Mouse (Mus musculus) urinary bladder, postnatal 25 days (tissue): ENCODE measurements around the gene Tbce.
"Not testable (repeated sequence)": the region's sequence is repeated elsewhere in the genome, so short reads cannot be mapped to it uniquely, and the experiment has no call there.

Source experiments
- DNase-seq: peaks from one replicate; pipeline ENCODE4 v3.0.0; 2022; ENCODE audit warnings: low spot score

Gene Tbce

DNA sequence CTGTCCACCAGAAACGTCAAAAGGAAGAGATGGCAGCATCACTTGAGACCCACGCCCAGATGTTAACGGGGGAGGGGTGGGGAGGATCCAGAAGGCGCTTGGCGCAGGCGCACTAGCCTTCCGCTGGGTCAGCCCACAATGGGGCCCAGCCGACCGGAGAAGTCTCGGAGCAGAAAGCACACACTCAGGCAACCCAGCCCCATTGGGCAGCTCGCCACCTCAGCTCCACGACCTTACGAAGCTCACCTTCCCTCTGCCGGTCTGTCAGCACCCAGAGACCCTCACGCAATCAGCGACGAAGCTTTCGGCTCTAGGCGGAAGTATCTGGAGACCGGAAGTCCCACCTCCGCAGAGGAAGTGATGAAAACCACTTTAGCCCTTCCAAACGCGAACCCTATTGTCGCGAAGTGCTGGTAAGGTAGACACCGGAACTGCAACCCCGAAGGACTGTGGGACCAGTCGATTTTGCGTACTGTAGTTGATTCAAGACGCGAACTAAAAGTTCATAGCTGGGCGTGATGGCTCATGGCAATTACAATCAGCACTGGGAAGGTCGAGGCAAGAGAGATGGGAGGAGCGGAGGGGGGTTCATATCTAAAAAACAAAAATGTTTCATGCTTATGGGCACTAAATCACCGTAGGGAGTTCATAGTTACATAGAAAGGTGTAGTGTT, at the start of gene Tbce:
Gene Tbce, minus strand, starts transcription at position 347 of the 674 bp plus-strand sequence.
- DNase-seq: peak; percentile 83

DNA sequence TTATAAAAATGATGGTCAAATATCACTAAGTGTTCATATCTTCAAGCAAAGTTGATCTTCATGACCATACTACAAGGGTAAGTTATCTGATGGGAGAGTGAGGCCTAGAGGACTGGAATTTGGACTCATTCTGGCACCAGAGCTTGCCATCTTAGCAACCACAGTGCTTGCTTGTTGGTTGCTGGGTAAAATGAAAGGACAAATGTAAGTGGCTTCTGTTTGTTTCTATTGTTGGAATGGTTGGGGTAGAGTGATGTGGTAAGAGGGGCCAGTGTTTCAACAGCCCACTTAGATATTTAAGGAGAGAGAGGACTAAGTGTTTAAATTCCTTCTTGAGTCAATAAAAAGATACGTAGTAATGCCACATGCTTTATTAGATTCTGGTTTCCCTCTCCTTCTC, 49.2 kb upstream of the Tbce start:
- DNase-seq: no peak

DNA sequence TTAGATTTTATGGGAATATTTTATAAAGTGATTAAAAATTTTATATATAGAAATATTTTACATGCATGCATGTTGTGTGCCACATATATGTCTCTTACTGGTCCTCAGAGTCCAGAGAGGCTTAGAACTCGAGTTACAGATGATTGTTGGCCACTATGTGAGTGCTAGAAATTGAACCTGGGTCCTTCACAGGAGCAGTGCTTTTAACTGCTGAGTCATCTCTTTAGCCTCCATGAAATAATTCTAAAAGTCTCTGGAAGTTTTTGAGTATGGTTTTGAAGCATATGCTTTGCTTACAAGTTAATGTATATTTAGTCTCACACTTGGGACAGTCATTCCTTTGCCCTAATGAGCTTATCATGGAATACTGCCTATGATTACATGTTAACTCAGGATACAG, 35.9 kb upstream of the Tbce start:
- DNase-seq: no peak

DNA sequence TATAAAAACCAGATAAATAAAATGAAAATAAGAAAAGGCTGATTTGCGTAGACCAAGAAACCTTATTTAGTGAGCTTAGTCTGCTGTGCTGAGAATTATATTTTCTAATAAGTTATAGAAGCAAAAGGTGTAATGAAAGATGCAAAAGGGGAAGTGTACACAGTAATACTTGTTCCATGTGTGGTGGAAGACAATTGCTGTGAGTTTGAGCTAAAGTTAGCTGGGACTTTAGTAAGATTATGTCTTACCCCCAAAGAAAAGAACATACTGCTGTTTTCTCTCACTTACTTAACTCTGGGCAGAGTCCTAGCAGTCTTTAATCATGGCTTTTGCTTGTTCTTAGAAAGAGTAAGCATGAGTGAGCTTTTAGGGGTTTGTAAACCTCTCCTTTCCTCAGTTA, 34.9 kb upstream of the Tbce start:
- no peak for DNase-seq

DNA sequence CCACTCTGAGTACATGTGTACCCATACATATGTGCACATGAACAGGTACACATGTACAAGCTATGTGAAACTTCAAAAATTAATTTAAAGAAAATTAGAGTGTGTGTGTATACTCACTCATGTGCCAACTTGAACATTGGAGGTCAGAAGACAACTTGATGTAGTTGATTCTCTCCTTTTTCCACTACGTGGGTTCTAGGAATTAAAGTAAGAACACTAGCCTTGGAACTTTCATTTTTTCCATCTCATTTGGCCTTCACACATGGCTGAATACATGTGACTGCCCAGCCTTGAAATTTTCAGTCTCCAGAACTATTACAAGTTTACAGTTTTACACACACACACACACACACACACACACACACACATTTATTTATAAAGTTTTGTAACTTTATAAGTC, 29.9 kb upstream of the Tbce start:
- DNase-seq: no peak

DNA sequence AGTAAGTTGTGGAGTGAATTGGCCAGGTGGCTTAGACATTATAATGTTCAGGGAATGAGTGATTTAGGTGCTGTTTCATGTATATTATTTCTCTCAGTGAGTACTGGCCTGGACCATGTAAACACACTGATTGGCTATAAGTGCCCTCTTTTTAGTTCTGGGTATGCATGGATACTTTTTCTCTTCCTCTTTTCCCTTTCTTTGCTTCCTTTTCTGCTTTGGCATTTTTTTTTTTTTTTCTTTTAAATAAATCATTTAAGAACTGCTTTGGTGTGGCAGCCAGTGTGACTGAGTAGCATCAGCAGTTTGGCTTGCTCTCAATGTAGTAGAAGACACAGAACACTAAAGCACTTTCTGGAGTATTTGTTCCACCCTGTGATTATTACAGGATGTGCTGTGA, 28.6 kb upstream of the Tbce start:
- DNase-seq: no peak

DNA sequence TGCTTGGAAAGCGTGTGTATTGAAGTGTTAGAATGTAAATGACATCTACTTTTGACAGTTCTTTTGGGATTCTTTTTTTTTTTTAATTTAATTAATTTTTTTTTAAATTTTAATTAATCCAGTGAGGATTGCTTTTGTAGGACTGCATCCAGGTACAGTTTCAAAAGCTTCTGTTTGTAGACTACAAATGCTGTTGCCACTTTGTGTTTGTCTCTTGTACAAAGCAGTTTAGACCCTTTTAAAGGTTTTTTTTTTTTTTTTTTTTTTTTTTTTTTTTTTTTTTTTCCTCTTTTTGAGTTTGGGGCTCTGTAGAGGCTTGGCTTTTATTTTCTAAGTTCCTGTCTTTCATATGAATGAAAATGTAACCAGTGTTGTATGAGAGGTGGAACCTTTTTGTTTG, 26.3 kb upstream of the Tbce start:
- DNase-seq: no peak

DNA sequence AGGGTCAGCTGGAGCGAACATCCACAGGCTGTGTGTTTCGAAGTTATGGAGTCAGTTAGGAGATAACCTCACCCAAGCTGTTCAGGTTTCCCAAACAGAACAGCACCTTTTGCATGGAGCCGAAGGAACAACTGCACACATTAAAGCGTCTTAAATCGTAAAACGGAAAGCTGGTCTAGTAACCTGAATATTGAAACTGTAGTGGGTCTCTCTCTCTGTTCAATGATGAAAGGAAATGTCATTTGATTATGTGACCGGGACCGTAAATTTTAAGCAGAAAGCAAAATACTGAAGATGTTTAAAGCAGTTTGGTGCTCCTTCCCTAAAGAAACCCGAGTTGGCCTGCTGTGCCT, 25.6 kb upstream of the Tbce start:
- no peak for DNase-seq

DNA sequence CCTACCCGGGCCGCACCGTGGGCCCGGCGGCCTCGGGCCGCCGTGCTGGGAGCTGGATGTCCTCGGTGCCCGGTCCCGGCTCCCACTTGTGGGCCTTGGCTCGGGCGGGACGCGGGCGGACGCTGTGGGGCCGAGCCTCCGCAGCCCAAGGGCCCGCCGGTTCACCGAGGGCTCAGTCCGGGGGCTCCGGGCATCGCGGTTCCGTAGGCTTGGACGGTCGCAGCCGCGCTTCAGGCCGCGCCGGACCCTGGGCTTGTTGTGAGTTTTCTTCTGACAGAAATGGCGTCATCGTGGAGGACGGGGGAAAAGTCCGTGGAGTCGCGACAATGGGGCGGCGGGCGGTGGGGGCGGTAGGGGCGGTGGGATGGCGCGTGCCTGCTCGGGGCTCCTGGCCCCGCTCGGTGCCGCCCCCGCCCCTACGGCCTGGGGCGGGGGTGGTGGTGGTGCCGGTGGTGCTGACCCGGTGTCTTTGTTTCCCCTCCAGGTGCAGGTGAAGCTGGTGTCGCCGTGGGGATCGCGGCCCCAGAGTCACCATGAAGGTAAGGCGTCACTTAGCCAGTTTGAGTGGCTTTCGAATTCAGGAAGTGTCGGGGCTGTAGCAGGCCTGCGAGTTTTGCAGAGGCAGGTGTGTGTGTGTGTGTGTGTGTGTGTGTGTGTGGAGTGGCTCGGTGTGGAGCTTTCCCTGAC, 25.0 kb upstream of the Tbce start:
- peak; percentile 35 for DNase-seq

DNA sequence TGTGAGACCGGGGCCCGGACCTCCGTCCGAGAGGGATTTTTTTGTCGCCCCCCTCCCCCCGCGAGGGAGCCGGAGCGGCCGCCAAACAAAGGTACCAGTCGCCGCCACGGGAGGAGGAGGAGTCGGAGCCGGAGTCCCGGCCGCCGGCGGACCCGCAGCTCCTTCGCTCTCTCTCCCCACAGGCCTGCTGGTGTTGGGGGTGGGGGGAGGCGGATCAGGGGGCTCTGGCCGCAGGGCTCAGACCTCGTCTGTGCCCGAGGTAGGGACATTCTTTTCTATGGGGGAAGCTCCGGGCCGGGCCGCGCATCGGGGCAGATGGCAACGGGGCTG, 24.5 kb upstream of the Tbce start:
- no peak for DNase-seq

DNA sequence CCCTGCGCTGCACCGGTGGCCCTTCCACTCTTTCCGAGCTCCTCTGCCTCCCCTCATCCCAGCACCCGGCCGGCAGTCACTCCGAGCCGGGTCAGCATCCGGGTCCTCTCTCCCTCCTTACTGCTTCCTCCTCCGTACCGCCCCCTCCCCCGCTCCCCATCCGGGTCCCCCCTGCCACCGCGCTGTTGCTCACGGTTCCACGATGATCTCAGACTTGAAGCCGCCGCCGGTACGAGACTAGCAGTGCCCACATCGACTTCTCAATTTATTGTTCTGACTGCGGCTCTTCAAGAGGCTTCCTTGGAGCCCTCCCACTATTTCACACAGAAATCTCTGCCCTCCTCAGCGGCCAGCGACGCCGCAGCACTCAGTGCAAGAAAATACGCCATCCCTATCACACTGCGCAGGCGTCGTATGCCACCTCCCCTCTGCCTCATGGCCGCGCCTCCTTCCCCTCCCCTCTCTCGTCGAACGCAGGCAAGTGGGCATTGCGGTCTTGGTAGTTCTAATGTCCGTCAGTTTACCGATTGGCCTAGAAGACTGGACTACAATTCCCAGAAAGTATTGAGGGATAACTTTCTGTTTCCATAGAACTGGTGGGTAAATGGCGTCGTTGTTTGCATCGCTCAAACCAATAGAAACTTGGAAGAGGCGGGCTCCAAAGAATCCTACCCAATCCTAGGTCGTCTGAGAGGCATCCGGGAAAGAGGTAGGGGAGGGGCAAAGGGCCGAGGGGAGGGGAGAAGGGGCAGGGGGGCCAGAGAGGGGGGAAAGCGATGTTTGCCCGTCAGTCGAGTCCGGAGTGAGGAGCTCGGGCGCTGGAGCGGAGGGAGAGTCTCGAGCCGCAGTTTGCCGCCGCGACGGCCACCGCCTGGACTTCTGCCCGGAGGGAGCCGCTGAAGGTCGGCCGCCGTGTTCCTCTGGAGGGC, 23.8 kb upstream of the Tbce start, which contains the start of the genes Arid4b and Ggps1:
Gene Arid4b, plus strand, starts transcription at position 220 of the 929 bp plus-strand sequence.
Gene Ggps1, minus strand, starts transcription at position 476 of the 929 bp plus-strand sequence.
- DNase-seq: peak; percentile 83

DNA sequence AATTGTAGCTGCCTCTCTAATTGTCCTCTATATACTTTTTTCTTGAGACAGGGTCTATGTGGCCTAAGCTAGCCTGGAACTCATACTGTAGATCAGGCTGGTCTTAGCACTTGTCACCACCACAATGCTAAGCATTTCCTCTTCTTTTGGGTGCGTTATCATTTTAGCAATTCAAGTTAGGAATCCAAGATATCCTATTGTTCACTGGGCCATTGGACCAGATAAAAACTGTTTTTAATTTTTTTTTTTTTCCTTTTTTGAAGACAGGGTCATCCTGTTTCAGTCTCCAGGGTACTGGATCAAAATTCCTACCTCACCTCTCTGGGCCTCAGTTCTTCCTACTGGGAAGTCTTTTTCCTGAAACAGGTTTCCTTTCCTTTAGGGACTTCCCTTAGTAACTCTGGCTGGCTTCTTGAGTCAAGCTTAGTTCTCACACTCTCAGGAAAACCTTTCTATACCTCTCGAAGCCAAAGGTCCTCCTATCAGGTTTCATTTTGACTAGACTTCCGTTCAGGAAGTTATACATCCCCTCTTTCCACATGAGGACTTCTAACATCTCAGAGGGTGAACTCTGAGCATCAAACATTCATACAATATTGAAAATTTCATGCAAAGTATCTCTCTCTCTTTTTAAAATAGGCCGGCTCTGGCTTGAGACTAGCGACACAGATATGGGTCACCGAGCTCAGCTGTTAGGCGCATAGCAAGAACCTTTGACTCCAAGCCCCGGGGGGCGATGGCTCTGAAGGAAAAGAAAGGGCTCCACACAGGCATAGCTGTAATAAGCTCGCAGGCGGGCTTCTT, 23.0 kb upstream of the Tbce start:
- DNase-seq: no peak

DNA sequence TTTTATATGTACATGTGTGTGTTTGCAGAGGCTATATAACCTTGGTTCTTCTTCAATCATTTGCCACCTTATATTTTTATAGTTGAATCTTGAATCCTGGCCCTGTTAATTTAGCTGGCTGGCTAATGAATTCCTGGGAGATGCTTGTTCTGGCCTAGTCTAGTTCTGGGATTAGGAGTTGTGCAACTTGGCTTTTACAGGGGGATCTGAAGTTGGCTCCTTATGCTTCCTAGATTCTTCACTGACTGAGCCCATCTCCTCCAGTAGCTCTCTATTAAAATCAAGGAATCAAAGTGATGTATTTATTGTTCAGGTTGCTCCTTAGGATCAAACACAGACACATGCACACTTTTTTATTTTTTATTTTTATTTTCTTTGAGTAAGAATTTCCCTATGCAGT, 20.1 kb upstream of the Tbce start:
- DNase-seq: no peak

DNA sequence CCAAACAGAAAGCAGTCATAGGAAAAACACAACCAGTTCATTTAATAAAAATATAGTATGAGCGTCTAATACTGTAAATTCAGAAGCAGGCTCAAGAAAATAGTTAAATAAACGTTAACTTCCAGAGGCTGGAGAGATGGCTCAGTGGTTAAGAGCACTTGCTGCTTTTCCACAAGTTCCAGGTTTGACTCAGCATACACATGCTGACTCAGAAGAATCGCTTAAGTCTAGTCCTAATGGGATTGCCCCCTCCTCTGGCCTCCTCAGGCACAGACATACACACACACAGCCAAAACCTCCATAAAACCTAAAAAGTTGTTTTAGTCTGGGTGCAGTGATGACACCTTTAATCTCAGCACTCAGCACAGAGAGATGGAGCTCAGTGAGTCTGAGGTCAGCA, 17.4 kb upstream of the Tbce start:
- no peak for DNase-seq

DNA sequence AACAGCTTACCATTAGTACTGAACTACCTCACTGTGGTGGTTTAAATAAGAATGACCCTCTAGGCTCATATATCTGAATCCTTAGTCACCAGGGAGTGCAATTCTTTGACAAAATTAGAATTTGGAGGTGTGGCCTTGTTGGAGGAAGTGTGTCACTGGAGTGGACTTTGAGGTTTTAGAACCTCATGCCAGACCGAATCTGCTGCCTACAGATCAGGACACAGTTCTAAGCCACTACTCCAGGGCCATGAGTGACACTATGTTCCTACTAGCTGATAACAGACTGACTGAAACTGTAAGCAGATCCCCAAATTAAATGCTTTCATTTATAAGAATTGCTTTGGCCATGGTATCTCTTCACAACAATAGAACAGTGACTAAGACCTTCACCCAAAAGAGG, 10.4 kb upstream of the Tbce start:
- no peak for DNase-seq

DNA sequence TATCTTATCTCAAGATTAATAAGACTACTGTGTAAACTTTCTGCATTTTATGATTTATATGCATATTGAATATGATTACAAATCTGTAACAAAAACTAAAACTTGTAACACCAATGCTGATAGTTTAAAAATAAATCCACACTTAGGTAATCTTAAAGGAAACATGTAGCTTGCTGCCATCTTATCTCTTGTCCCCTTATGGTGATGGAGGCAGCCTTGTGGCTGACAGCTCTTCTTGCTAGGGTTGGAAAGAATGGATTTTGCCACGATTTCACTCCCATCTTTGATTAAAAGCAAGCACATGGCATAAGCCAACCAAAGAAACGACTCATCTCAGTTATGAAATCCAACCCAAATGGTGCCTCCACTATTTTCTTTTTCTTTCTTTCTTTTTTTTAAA, 5.1 kb upstream of the Tbce start:
- no peak for DNase-seq

DNA sequence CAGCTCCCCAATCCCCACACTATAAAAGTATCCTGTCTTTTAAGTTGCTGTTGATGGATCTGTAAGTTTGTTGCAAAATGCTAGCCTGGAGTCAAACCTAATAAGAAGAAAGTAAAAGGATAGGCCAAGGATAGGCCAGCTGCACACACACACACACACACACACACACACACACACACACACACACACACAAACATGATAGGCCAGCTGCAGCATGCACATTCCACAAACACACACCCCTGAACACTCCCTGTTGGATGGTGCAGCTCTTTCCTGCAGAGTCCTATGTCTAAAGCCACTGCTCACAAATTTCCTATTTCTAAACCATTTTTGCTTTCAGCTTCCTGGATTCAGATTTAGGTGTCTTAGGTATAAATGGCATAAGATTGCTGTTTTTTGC, 4.4 kb upstream of the Tbce start:
- DNase-seq: no peak

DNA sequence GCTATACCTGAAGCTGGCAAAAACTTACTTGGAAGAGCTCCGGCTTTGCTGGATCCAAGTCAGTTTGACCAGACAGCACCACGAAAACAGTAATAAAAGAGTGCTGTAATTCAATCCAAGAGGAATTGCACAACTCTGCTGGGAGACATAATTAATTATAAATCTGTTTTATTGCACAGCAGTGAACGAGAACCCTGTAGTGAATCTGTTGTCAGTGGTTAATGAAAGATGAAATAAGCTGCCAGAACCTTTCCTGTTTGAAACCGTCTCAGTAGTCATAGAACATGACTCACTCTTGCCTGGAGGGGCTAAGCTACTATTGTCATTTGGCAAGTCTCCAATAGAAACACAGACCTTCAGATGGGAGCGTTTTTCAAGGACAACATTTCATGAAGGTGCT, 748 bp upstream of the Tbce start:
- no peak for DNase-seq

DNA sequence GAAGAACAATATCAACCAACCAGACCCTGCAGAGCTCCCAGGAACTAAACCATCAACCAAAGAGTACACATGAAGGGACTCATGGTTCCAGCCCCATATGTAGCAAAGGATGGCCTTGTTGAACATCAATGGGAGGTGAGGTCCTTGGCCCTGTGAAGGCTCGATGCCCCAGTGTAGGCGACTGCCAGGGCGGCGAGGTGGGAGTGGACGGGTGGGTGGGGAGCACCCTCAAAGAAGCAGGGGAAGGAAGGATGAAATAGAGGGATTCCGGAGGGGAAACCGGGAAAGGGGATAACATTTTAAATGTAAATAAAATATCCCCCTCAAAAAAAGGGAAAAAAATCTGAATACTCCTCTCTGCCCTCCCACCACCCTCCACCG, 537 bp downstream of the Tbce start:
- DNase-seq: no peak

DNA sequence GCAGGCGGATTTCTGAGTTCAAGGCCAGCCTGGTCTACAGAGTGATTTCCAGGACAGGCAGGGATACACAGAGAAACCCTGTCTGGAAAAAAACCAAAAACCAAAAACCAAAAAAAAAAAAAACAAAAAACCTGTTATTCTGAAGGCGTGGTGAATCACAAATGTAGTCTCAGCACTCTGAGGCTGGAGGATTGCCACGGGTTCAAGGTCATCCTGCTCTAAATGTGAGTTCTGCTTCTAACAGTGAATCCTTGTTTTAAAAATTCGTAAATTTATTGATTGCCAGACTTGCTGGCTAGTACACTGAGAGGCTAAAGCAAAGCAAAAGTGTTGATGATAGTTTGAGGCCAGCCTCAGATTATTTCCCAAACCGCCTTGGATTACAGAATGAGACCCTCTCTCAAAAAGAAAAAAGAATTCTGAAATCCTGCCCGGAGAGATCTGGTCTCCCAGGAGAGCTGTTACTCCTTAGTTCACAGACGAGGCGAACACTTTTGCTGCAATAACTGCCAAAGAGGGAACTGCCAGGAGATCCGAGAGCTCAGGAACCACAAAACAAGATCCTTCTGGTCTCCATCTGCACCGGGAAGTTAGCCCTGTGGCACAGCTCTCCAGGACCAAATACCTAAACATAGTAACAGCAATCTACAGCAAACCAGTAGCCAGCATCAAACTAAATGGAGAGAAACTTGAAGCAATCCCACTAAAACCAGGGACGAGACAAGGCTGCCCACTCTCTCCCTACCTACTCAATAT, 3.4 kb downstream of the Tbce start:
- no peak for DNase-seq

DNA sequence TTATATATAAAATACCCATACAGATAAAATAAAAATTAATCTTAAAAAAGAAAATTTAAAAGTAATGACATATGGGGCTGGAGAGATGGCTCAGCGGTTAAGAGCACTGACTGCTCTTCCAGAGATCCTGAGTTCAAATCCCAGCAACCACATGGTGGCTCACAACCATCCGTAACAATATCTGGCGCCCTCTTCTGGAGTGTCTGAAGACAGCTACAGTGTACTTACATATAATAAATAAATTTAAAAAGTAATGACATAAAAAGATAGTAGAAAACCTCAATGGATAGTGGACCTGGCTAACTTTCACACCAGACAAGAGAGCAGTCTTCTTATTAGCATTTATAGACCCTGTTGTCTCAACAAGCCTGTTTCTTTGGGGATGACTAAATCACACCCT, 4.1 kb downstream of the Tbce start:
- not testable (repeated sequence) for DNase-seq

DNA sequence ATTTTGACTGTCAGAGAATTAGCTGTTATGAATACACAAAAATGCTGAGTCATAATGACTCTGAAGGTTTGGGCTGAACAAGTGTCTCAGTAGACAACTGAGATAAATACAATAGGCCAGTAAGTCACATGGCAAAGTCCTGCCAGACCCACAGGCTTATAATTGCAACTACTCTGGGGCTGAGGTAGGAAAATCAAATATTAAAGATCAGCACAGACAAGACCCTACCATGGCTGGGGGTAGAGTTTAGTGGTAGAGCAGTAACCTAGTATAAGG, 5.4 kb downstream of the Tbce start:
- no peak for DNase-seq
